Mouse (Mus musculus) kidney, postnatal 25 days (tissue): ENCODE data around the gene Tprgl.

Source experiments
- DNase-seq, 2 experiments: peaks; one replicate each; pipeline ENCODE4 v3.0.0; 2021; ENCODE audit warnings: mixed read lengths in 2 of 2

The Tprgl gene

GRCm38 (mm10) chr4:154109850-154110243 is 50.6 kb downstream of the Tprgl start:
- no peak for DNase-seq

GRCm38 (mm10) chr4:154109216-154109849 is 51.1 kb downstream of the Tprgl start:
- no peak for DNase-seq
